Mouse (Mus musculus) kidney, postnatal 25 days (tissue): Measurements from ENCODE around the gene 4930442H23Rik.
"Not testable (repeated sequence)": the region's sequence is repeated elsewhere in the genome, so short reads cannot be mapped to it uniquely, and the experiment has no call there.

ENCODE experiments used
- DNase-seq, 2 experiments: peaks; one replicate each; pipeline ENCODE4 v3.0.0; 2021; ENCODE audit warnings: mixed read lengths in 2 of 2

The 4930442H23Rik gene

GRCm38 (mm10) chr10:81176466-81177271 is 7.0 kb downstream of the 4930442H23Rik start, which contains the start of gene Eef2:
TSS of gene Eef2 (plus strand) at chr10:81176631.
- DNase-seq, result peak; percentile 100

- DNase-seq, result peak in 1 of 2 experiments; percentile 64
Measured at GRCm38 (mm10) chr10:81175936-81176465, 7.6 kb downstream of the 4930442H23Rik start.

GRCm38 (mm10) chr10:81175345-81175701 is 8.3 kb downstream of the 4930442H23Rik start:
- DNase-seq, result not testable (repeated sequence)

GRCm38 (mm10) chr10:81174617-81175344 is 8.9 kb downstream of the 4930442H23Rik start:
- DNase-seq, result peak; percentile 89 to 91

- DNase-seq, result peak; percentile 81 to 87
Measured at GRCm38 (mm10) chr10:81173132-81173531, 10.5 kb downstream of the 4930442H23Rik start.

GRCm38 (mm10) chr10:81169411-81169900 is 14.2 kb downstream of the 4930442H23Rik start:
- peak; percentile 51 to 71 for DNase-seq

GRCm38 (mm10) chr10:81168521-81169244 is 15.0 kb downstream of the 4930442H23Rik start:
- peak; percentile 93 to 95 for DNase-seq

- DNase-seq, result no peak
Measured at GRCm38 (mm10) chr10:81168087-81168431, 15.6 kb downstream of the 4930442H23Rik start.

GRCm38 (mm10) chr10:81167200-81168086 is 16.2 kb downstream of the 4930442H23Rik start, which contains the start of gene Pias4:
TSS of gene Pias4 (minus strand) at chr10:81167923.
- peak; percentile 100 for DNase-seq

- DNase-seq, result no peak
Measured at GRCm38 (mm10) chr10:81165118-81165517, 18.5 kb downstream of the 4930442H23Rik start.

GRCm38 (mm10) chr10:81162318-81162652 is 21.4 kb downstream of the 4930442H23Rik start:
- DNase-seq, result no peak

- DNase-seq, result peak; percentile 72 to 85
Measured at GRCm38 (mm10) chr10:81161602-81162317, 21.9 kb downstream of the 4930442H23Rik start.

GRCm38 (mm10) chr10:81154736-81155135 is 28.9 kb downstream of the 4930442H23Rik start:
- DNase-seq, result no peak

- no peak for DNase-seq
Measured at GRCm38 (mm10) chr10:81154313-81154712, 29.3 kb downstream of the 4930442H23Rik start.

GRCm38 (mm10) chr10:81152609-81153008 is 31.0 kb downstream of the 4930442H23Rik start:
- DNase-seq, result no peak

- DNase-seq, result no peak
Measured at GRCm38 (mm10) chr10:81151261-81151660, 32.4 kb downstream of the 4930442H23Rik start.

GRCm38 (mm10) chr10:81146296-81146695 is 37.4 kb downstream of the 4930442H23Rik start:
- no peak for DNase-seq

GRCm38 (mm10) chr10:81145778-81146177 is 37.9 kb downstream of the 4930442H23Rik start:
- no peak for DNase-seq

- DNase-seq, result no peak
Measured at GRCm38 (mm10) chr10:81145307-81145706, 38.3 kb downstream of the 4930442H23Rik start.

GRCm38 (mm10) chr10:81144667-81145066 is 39.0 kb downstream of the 4930442H23Rik start:
- peak; percentile 53 to 76 for DNase-seq

- no peak for DNase-seq
Measured at GRCm38 (mm10) chr10:81143845-81144437, 39.7 kb downstream of the 4930442H23Rik start.
